Mouse (Mus musculus) urinary bladder, postnatal 4 days (tissue): ENCODE data around the gene Noc4l.

Experiments
- DNase-seq, 2 experiments: peaks; one replicate each; pipeline ENCODE4 v3.0.0; 2021 to 2022; ENCODE audit warnings: low spot score in 2 of 2

Noc4l gene

GRCm38 (mm10) chr5:110609425-110609824 lies 43.8 kb downstream of the Noc4l start:
- no peak for DNase-seq

DNA sequence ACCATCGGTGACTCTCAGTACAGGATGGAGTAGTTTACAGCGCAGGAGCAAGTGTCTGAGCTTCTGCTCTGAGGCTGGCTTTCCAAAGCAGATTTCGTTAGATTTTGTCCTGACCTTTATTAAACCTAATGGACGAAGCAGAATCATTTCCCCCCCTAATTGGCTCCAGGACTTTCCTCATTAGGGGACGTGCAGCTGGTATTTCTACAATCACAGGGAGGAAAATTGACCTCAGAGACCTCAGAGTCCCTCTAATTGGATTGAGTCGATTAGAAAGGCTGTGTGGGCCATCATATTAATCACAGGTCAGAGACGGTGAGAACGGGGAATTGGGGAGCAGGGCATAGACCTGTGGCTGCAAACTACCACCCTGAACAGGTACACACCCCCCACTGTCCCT lies 44.3 kb downstream of the Noc4l start:
- no peak for DNase-seq

DNA sequence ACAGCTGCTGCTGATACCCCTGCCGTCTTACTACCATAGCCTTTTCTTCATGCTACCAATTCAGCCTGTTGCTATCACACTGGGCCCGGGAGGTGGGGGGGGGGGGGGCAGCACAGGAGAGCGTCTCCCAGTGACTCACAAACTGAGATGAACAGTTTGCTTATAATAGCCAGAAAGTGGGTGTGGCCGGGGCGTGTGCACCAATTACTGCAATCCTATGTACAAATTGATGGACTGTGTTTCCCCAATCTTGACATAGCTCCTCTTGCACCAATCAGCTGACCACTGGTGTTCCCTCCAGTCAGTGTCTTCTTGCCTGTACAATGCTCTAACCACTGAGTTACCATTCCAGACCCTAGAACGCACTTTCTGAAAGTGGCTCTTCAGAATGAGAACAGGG lies 44.9 kb downstream of the Noc4l start:
- no peak for DNase-seq

DNA sequence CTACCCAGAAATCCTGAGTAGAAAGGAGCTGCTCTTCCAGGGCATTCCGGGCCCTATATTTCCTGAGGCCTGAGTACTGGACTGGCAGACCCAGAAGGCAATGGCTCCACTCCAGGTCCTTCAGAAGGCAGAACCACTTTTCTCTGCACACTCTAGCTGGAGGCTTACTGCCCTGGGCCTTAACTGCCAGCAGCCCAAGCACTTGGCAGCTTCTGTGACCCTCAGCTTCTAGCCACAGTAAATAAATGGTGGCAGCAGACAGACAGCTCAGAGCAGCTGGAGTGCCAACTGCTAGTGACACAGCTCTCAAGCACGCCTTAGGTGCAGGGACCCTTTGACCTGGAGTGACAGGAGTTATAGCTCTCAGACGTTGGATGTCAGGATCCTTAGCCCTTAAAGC lies 45.5 kb downstream of the Noc4l start:
- no peak for DNase-seq

- no peak for DNase-seq
Observed at GRCm38 (mm10) chr5:110605531-110606221, 47.5 kb downstream of the Noc4l start.

GRCm38 (mm10) chr5:110604311-110604710 lies 48.9 kb downstream of the Noc4l start:
- DNase-seq, result no peak

GRCm38 (mm10) chr5:110603016-110603685 lies 50.1 kb downstream of the Noc4l start:
- no peak for DNase-seq
